Mouse (Mus musculus): ENCODE results near the gene Gpr176.

- TF ChIP-seq CTCF (IDR thresholded peaks at IDR 0.05; ENCODE audit: low read depth, low read length): no peak
- no peak for TF ChIP-seq POLR2A (IDR thresholded peaks at IDR 0.05; ENCODE audit: extremely low read depth, insufficient read depth, low read length)
These were observed 16.4 kb upstream of the Gpr176 start for GRCm38 (mm10) chr2:118389569-118389968.

Data from liver, adult 2 months (tissue).